Mouse (Mus musculus): Measurements from ENCODE around the gene Psmd3. TPM values are rescaled to one million over a fixed set of nuclear protein-coding genes. Genes with fewer than 3 reads are reported as not detected.

The Psmd3 gene
- total and polyA plus RNA-seq, 3 experiments: 69.2 to 206 (median 76.1) TPM

- Histone ChIP-seq H3K36me3 (replicated peaks) (peaks cover 59% of the 10 kb centered on the region), H3K9me3 (replicated peaks) (no peaks in the 10 kb centered on the region), H3K27me3 (ENCODE audit: insufficient read depth, low read length) (peaks cover 14% of the 10 kb centered on the region), H3K4me3 (ENCODE audit: low read depth, low read length) (no peak overlapping the region), H3K4me1 (ENCODE audit: insufficient read depth, low read depth, low read length) (peaks cover 20% of the 10 kb centered on the region)
- ATAC-seq (ENCODE audit: extremely low read depth, insufficient number of reproducible peaks, low FRiP score, poor library complexity, severe bottlenecking): no peak
- no peak for TF ChIP-seq TAL1 (conservative IDR thresholded peaks at IDR 0.05; ENCODE audit: low read depth, low read length)
- no peak for TF ChIP-seq POLR2AphosphoS5 (IDR thresholded peaks at IDR 0.05; ENCODE audit: insufficient replicate concordance, low read depth, low read length)
- no peak for TF ChIP-seq GATA2 (IDR thresholded peaks at IDR 0.05; ENCODE audit: borderline replicate concordance, low read depth, low read length)
- TF ChIP-seq GATA1 (IDR thresholded peaks at IDR 0.05; ENCODE audit: borderline replicate concordance, low read length): no peak
- no peak for TF ChIP-seq CTCF (IDR thresholded peaks at IDR 0.05; ENCODE audit: low read depth, low read length)
- DNase-seq (ENCODE audit: low spot score): no peak
Measured at GRCm38 (mm10) chr11:98696454-98697216, 14.3 kb downstream of the Psmd3 start.

GRCm38 (mm10) chr11:98697225-98697624 lies 14.9 kb downstream of the Psmd3 start:
- peaks cover 53% of the 10 kb centered on the region for H3K36me3 ChIP-seq (replicated peaks)
- ATAC-seq (ENCODE audit: extremely low read depth, insufficient number of reproducible peaks, low FRiP score, poor library complexity, severe bottlenecking): no peak
- peaks cover 16% of the 10 kb centered on the region for H3K4me1 ChIP-seq (ENCODE audit: insufficient read depth, low read depth, low read length)

GRCm38 (mm10) chr11:98698849-98699640 lies 16.7 kb downstream of the Psmd3 start:
- no peak overlapping the region for H3K4me3 ChIP-seq (ENCODE audit: low read depth, low read length)

More at GRCm38 (mm10) chr11:98697225-98697624, 14.9 kb downstream of the Psmd3 start:
- Histone ChIP-seq H3K4me3 (ENCODE audit: low read depth, low read length) (no peak overlapping the region), H3K9me3 (replicated peaks) (no peaks in the 10 kb centered on the region), H3K27me3 (ENCODE audit: insufficient read depth, low read length) (peaks cover 20% of the 10 kb centered on the region)
- TF ChIP-seq TAL1 (conservative IDR thresholded peaks at IDR 0.05; ENCODE audit: low read depth, low read length) (no peak), CTCF (IDR thresholded peaks at IDR 0.05; ENCODE audit: low read depth, low read length) (no peak), GATA1 (IDR thresholded peaks at IDR 0.05; ENCODE audit: borderline replicate concordance, low read length) (no peak), POLR2AphosphoS5 (IDR thresholded peaks at IDR 0.05; ENCODE audit: insufficient replicate concordance, low read depth, low read length) (no peak), GATA2 (IDR thresholded peaks at IDR 0.05; ENCODE audit: borderline replicate concordance, low read depth, low read length) (no peak)
- DNase-seq (ENCODE audit: low spot score): no peak

GRCm38 (mm10) chr11:98699911-98700310 lies 17.6 kb downstream of the Psmd3 start:
- TF ChIP-seq GATA1 (IDR thresholded peaks at IDR 0.05; ENCODE audit: borderline replicate concordance, low read length): no peak
- TF ChIP-seq CTCF (IDR thresholded peaks at IDR 0.05; ENCODE audit: low read depth, low read length): peak; percentile 67
- peaks cover 18% of the 10 kb centered on the region for H3K4me1 ChIP-seq (ENCODE audit: insufficient read depth, low read depth, low read length)
- H3K36me3 ChIP-seq (replicated peaks): peaks cover 42% of the 10 kb centered on the region
- DNase-seq (ENCODE audit: low spot score): peak; percentile 76
- no peak overlapping the region for H3K4me3 ChIP-seq (ENCODE audit: low read depth, low read length)
- no peak for ATAC-seq (ENCODE audit: extremely low read depth, insufficient number of reproducible peaks, low FRiP score, poor library complexity, severe bottlenecking)
- H3K9me3 ChIP-seq (replicated peaks): no peaks in the 10 kb centered on the region
- H3K27me3 ChIP-seq (ENCODE audit: insufficient read depth, low read length): peaks cover 25% of the 10 kb centered on the region

More at GRCm38 (mm10) chr11:98698849-98699640, 16.7 kb downstream of the Psmd3 start:
- H3K36me3 ChIP-seq (replicated peaks): peaks cover 42% of the 10 kb centered on the region
- peaks cover 25% of the 10 kb centered on the region for H3K27me3 ChIP-seq (ENCODE audit: insufficient read depth, low read length)
- peaks cover 16% of the 10 kb centered on the region for H3K4me1 ChIP-seq (ENCODE audit: insufficient read depth, low read depth, low read length)
- ATAC-seq (ENCODE audit: extremely low read depth, insufficient number of reproducible peaks, low FRiP score, poor library complexity, severe bottlenecking) (no peak), DNase-seq (ENCODE audit: low spot score) (no peak)
- no peaks in the 10 kb centered on the region for H3K9me3 ChIP-seq (replicated peaks)
- TF ChIP-seq POLR2AphosphoS5 (IDR thresholded peaks at IDR 0.05; ENCODE audit: insufficient replicate concordance, low read depth, low read length): no peak
- TF ChIP-seq GATA2 (IDR thresholded peaks at IDR 0.05; ENCODE audit: borderline replicate concordance, low read depth, low read length): no peak
- TF ChIP-seq CTCF (IDR thresholded peaks at IDR 0.05; ENCODE audit: low read depth, low read length): no peak
- no peak for TF ChIP-seq TAL1 (conservative IDR thresholded peaks at IDR 0.05; ENCODE audit: low read depth, low read length)
- TF ChIP-seq GATA1 (IDR thresholded peaks at IDR 0.05; ENCODE audit: borderline replicate concordance, low read length): no peak

- DNase-seq (ENCODE audit: low spot score) (no peak), ATAC-seq (ENCODE audit: extremely low read depth, insufficient number of reproducible peaks, low FRiP score, poor library complexity, severe bottlenecking) (no peak)
- Histone ChIP-seq H3K36me3 (replicated peaks) (peaks cover 42% of the 10 kb centered on the region), H3K9me3 (replicated peaks) (no peaks in the 10 kb centered on the region), H3K4me1 (ENCODE audit: insufficient read depth, low read depth, low read length) (peaks cover 18% of the 10 kb centered on the region), H3K27me3 (ENCODE audit: insufficient read depth, low read length) (peaks cover 25% of the 10 kb centered on the region), H3K4me3 (ENCODE audit: low read depth, low read length) (no peak within 1 kb of the TSS)
- no peak for TF ChIP-seq TAL1 (conservative IDR thresholded peaks at IDR 0.05; ENCODE audit: low read depth, low read length)
- no peak for TF ChIP-seq POLR2AphosphoS5 (IDR thresholded peaks at IDR 0.05; ENCODE audit: insufficient replicate concordance, low read depth, low read length)
- TF ChIP-seq CTCF (IDR thresholded peaks at IDR 0.05; ENCODE audit: low read depth, low read length): no peak
- no peak for TF ChIP-seq GATA1 (IDR thresholded peaks at IDR 0.05; ENCODE audit: borderline replicate concordance, low read length)
- no peak for TF ChIP-seq GATA2 (IDR thresholded peaks at IDR 0.05; ENCODE audit: borderline replicate concordance, low read depth, low read length)
Measured at GRCm38 (mm10) chr11:98701213-98701670, 18.9 kb downstream of the Psmd3 start, which contains the start of gene Csf3. Gene Csf3, plus strand, starts transcription at chr11:98701263.

- Histone ChIP-seq H3K4me3 (ENCODE audit: low read depth, low read length) (no peak overlapping the region), H3K27me3 (ENCODE audit: insufficient read depth, low read length) (peaks cover 25% of the 10 kb centered on the region), H3K4me1 (ENCODE audit: insufficient read depth, low read depth, low read length) (peaks cover 15% of the 10 kb centered on the region), H3K36me3 (replicated peaks) (peaks cover 42% of the 10 kb centered on the region), H3K9me3 (replicated peaks) (no peaks in the 10 kb centered on the region)
- TF ChIP-seq CTCF (IDR thresholded peaks at IDR 0.05; ENCODE audit: low read depth, low read length) (no peak), GATA2 (IDR thresholded peaks at IDR 0.05; ENCODE audit: borderline replicate concordance, low read depth, low read length) (no peak), GATA1 (IDR thresholded peaks at IDR 0.05; ENCODE audit: borderline replicate concordance, low read length) (no peak), POLR2AphosphoS5 (IDR thresholded peaks at IDR 0.05; ENCODE audit: insufficient replicate concordance, low read depth, low read length) (no peak), TAL1 (conservative IDR thresholded peaks at IDR 0.05; ENCODE audit: low read depth, low read length) (no peak)
- no peak for DNase-seq (ENCODE audit: low spot score)
- ATAC-seq (ENCODE audit: extremely low read depth, insufficient number of reproducible peaks, low FRiP score, poor library complexity, severe bottlenecking): no peak
Measured at GRCm38 (mm10) chr11:98702323-98702722, 20.0 kb downstream of the Psmd3 start.
